Mouse (Mus musculus) stomach, postnatal 0 days (tissue): ENCODE data around the gene Zfp422.

Experiments used
- CTCF ChIP-seq: IDR thresholded peaks from 2 replicates; pipeline ENCODE4 v1.5.1; 2016; ENCODE audit warnings: antibody characterized with exemption, low read depth, mild to moderate bottlenecking, moderate library complexity
- EP300 ChIP-seq: optimal IDR thresholded peaks from 2 replicates; pipeline ENCODE3; 2016; ENCODE audit warnings: antibody characterized with exemption

DNA sequence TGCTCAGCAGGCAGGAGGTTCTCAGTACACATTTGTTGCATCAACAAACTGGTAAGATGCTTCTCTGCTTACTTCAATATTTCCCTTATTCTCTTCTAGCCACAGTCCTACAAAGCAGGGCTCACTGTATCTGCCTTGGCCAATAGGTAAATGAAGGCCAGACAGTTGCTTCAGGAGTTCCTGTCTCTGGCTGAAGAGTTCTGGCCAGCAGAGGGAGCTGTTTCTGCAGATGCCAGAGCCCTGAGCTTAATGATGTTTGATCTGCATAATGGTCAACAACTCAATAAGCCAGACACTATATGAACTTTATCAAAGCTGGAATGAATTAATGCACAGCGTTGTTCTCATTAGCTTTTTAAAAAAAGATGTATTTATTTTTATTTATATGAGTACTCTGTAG, 3.3 kb upstream of the Zfp422 start:
- TF ChIP-seq CTCF (peak; percentile 92), EP300 (no peak)
